8 mouse cellular contexts compared by ENCODE assay signal in genomic region chr8:122711891-122712365, GRCm38 (mm10). TPM values are rescaled to one million over a fixed set of nuclear protein-coding genes. Genes with fewer than 3 reads are reported as not detected.
A peak's percentile ranks its signal among the peaks of the same experiment; 100 is the strongest.
DNase-seq lines count a peak whose midpoint lies in the region; ATAC-seq and TF ChIP-seq lines count a peak whose summit lies in the region.

No protein-coding gene starts in this region.

- 77% methylated on average over 11 of the region's 11 CpGs for WGBS in embryonic facial prominence, embryonic 10.5 days

- H3K27ac ChIP-seq in embryonic facial prominence, embryonic 10.5 days (replicated peaks), result no peak overlapping the region
- H3K27ac ChIP-seq in left cerebral cortex, adult 2 months, result no peak overlapping the region

- ATAC-seq in megakaryocyte, adult 5-6 weeks (ENCODE audit: poor library complexity, severe bottlenecking), result peak; percentile 83

- DNase-seq in adrenal gland, postnatal 14 days, result peak; percentile 57
- DNase-seq in heart, adult 18-20 months, result peak; percentile 69 to 91
- peak; percentile 74 for DNase-seq in kidney, postnatal 10 days
- DNase-seq in embryonic facial prominence, embryonic 10.5 days (ENCODE audit: low spot score), result no peak
- no peak for DNase-seq in left cerebral cortex, adult 2 months (ENCODE audit: extremely low spot score in 1 of 2, low spot score in 2 of 2)
- DNase-seq in left cerebral cortex, adult 9 months (ENCODE audit: low spot score in 2 of 2), result no peak
- DNase-seq in cerebellum, adult 9-11 months, result no peak

- TF ChIP-seq CTCF in left cerebral cortex, adult 2 months (IDR thresholded peaks at IDR 0.05), result no peak

- H3K4me3 ChIP-seq in embryonic facial prominence, embryonic 10.5 days, result no peak overlapping the region
- no peak overlapping the region for H3K4me3 ChIP-seq in left cerebral cortex, adult 2 months

- peaks cover 12% of the 10 kb centered on the region for H3K4me1 ChIP-seq in embryonic facial prominence, embryonic 10.5 days

- peaks cover 47% of the 10 kb centered on the region for H3K27me3 ChIP-seq in embryonic facial prominence, embryonic 10.5 days (replicated peaks; ENCODE audit: low read depth, poor library complexity, severe bottlenecking)

- H3K36me3 ChIP-seq in embryonic facial prominence, embryonic 10.5 days (replicated peaks), result no peaks in the 10 kb centered on the region

- H3K9me3 ChIP-seq in embryonic facial prominence, embryonic 10.5 days, result no peaks in the 10 kb centered on the region

- intact Hi-C loops in left cerebral cortex, adult 2 months (cut with DNase I), result no loop called here

RNA-seq across cellular contexts. Expression of gene Cbfa2t3, which starts 13.0 kb away (rescaled TPM):
- total RNA-seq in adrenal gland, postnatal 14 days (2021), result 13.6 and 14.9 TPM in 2 replicates
- 10 to 100 TPM; 18.7 to 20.4 TPM for total RNA-seq in heart, adult 18-20 months (2021)
- 29.5 and 30.0 TPM in 2 replicates for total RNA-seq in megakaryocyte, adult 5-6 weeks (2015)
- 25.1 and 26.5 TPM in 2 replicates for total RNA-seq in megakaryocyte, adult 5-6 weeks (2017)
- 1.7 and 2.3 TPM in 2 replicates for polyA plus RNA-seq in embryonic facial prominence, embryonic 10.5 days (2016; fragmentation: Nextera tagmentation; extraction: Ambion mirVana)
- total RNA-seq in left cerebral cortex, adult 2 months (2021), result 10 to 100 TPM; 32.8 to 48.8 TPM

Comparison
In these comparisons a context has a peak if more than half of its experiments do, and no peak if none do; other contexts are left out.
1. DNase-seq: peak in adrenal gland, postnatal 14 days (single experiment), heart, adult 18-20 months (2 of 2) and kidney, postnatal 10 days (single experiment); none in embryonic facial prominence, embryonic 10.5 days (single experiment), left cerebral cortex, adult 2 months (0 of 2), left cerebral cortex, adult 9 months (0 of 2) and cerebellum, adult 9-11 months (single experiment).